Mouse (Mus musculus) cerebellum, adult 18-20 months (tissue): Measurements from ENCODE around the gene Chil1.

ENCODE experiments used
- DNase-seq, 2 experiments: peaks; one replicate each; pipeline ENCODE4 v3.0.0; 2021

The Chil1 gene

DNA sequence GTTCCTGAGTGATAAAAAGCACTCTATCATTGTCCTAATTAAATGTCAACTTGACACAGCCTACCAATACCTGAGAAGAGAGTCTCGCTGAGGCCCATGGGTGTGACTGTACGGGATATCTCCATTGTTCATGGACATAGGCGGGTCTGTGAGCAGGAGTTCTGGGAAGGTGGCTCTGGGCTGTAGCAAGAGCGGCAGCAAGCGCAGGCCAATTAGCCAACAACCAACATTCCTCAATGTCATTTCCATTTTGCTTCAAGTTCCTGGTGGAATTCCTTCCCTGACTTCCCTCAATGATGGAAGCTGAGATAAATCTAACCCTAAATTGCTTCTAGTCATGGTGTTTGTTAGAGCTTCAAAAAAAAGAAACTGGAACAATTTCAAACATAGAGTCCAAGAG lies 4.0 kb upstream of the Chil1 start:
- DNase-seq, result no peak

DNA sequence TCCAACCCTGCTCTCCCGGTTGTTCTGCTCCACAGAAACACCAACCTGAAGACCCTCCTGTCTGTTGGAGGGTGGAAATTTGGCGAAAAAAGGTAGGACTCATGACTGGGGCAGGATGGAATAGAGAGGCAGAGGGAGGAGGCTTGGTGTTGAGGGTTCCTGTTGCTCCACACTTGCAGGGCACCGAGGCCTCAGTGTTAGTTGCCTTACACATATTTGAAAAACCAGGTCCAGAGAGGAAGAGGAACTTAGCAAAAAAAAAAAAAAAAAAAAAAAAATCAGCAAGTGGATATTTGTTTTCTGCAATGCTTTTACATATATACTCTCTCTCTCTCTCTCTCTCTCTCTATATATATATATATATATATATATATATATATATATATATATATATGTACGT lies 2.1 kb downstream of the Chil1 start:
- no peak for DNase-seq

DNA sequence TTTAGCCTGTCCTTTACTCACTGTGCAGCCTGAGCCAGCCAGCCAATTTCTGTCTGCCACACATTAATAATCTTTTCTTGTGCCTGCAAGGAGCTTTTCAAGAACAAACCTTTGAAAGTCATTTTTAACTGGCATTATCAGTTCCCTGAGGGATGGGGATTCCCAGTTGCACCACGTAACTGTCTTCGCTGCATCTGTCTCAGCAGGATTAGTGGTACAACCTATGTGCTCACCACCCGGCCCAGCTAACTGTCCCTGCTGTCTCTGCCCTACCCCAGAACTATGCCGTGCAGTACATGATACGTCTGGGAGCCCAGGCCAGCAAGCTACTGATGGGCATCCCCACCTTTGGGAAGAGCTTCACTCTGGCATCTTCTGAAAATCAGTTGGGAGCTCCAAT lies 6.2 kb downstream of the Chil1 start:
- peak in 1 of 2 experiments; percentile 14 for DNase-seq

DNA sequence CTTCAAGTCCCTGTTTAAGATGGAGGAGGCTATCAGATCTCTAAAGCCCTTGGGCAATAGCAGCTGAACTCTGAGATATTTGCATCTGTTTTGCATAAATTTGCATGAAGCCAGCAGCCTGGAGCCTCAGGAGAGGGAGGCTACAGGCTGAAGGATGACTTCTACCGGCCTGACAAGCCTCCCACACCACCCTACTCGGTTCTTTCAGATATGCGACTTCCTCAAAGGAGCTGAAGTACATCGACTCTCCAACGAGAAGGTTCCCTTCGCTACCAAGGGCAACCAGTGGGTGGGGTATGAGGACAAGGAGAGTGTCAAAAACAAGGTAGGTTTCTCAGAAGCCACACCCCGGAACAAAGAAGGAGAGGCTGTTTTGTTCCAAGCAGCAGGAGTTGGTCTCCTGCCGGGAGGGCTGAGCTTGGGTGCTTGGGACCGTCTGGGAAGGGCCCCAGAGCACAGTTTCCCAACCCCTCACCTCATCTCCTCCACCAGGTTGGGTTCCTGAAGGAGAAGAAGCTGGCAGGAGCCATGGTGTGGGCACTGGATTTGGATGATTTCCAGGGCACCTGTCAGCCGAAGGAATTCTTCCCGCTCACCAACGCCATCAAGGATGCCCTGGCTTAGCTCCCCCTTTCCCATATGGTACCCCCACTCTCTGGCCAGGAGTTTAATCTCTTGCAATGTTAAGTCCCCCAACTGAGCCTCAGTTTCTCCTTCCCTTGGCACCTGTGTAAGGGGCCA lies 7.2 kb downstream of the Chil1 start:
- DNase-seq, result peak; percentile 40 to 45

DNA sequence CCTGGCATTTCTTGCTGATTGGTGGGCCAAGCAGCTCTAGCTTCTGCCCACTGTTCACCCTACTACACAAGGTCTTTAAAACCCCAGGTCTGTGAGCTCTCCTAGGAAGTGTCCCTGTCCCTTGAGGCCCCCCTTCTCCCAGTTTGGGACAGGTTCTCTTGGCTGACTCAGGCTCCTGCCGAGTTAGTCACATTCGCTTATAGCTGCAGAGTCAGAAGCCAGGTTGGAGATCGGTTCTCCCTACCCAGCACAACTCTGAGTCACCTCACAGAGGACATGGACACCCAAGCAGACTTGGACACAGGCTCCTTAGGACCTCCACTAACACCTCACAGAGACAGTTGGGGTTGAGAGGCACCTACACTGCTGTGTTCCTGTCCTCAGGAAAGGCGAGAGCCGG lies 9.2 kb downstream of the Chil1 start:
- DNase-seq, result peak in 1 of 2 experiments; percentile 17

DNA sequence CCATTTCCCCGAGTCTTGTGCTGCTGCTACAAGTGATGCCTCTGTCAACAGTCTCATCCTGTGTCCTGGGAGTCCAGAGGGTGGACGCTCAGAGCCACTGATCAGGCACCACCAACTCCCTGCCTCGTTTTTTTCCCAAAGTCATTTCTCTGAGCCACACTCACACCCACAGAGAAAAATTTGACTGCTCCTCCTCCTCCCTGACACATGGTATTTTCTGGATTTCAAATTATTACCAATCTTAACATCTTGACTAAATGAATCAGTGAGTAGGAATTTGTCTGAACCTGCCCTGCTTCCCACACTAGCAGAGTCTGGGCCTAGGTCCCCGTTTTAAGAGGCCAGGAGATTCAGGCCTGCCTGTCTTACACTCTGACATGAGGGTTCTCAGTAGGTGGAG lies 10.0 kb downstream of the Chil1 start:
- no peak for DNase-seq

DNA sequence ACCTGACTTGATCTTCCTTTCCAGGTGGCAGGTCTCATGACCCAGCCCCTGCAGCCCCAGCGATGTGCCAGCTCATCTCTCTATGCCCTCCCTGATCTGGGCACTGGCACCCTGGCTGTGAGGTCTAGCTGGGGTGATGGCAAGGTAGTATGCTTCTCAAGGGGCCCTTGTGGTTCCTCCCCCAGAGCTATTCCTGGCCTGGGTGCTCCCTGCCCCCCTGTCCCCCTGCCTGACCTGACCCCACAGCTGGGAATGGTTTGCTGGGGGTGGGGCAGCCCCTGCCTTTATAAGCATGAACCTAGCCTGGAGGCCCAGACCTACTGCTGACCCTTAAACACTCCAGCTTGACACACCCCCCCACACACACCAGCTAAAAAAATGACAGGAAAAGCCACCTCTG lies 11.2 kb downstream of the Chil1 start, which contains the start of gene Mybph:
Gene Mybph, plus strand, starts transcription at position 323 of the 400 bp plus-strand sequence.
- peak in 1 of 2 experiments; percentile 38 for DNase-seq

DNA sequence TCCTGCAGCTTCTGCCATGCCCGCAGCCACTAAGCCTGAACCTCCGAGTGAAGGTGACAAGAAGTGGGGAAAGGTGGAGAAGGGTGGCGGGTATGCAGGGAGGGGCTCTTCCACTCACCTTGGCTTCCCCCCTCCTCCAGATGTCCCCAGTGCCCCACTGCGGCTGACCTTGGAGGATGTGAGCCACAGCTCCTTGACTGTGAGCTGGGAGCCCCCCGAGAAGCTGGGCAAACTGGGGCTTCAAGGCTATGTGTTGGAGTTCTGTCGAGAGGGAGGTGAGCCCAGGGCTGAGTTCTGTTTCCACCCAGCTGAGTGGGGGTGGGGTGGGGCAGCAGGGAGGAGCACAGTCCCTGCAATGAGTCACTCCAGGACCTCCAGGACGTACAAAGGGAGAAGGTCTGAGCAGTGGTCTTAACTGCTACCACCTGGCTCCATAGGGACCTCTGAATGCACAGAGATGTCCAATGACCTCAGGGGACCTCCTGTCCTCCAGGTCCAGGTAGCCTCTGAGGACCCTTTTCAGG lies 11.8 kb downstream of the Chil1 start:
- DNase-seq, result peak in 1 of 2 experiments; percentile 36

DNA sequence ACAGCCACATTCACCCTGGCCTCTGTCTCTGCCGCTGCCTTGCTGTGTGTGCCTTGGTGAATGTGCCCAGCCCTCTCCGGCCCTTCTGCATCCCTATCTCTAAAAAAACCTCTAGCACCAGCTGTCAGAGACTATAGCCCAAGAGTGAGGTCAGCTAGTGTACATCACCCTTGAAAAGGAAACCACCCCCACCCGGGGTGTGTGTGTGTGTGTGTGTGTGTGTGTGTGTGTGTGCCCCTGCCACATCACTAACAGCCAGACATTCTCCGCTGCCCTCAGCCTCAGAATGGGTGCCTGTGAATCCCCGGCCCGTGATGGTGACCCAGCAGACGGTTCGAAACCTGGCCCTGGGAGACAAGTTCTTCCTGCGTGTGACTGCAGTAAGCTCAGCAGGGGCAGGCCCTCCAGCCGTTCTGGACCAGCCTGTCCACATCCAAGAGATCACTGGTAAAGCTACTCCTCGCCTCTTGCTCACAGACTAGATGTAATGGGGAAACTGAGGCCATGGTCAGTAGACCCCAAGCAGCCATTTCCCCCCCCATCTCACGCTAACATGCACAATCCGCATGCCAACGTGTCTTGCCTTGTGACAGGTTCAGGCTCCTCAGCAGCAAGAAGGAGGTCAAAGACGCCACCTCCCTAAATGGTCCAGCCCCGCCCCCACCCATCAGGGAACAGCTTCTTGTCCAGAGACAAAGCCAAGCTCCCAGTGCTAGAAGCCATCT lies 12.5 kb downstream of the Chil1 start:
- peak in 1 of 2 experiments; percentile 41 for DNase-seq

DNA sequence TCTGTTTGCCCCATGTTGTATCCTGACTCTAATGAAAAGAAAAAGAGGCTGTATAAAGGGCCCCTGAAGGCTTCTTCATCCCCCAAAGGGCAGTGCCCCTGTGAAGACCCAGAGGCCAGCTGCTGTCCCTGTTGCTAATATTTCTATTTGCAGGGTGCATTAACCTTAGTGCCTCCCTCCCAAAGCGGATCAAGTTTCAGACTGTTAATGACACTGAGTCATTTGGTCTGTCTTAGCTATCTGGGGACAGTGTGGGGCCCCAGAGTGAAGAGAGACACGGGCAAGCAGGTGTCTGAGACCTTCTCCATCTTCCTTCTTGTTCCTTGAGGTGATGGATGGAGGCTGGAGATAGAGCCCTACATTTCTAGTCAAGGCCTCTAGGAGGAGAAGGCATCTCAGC lies 13.1 kb downstream of the Chil1 start:
- DNase-seq, result no peak

DNA sequence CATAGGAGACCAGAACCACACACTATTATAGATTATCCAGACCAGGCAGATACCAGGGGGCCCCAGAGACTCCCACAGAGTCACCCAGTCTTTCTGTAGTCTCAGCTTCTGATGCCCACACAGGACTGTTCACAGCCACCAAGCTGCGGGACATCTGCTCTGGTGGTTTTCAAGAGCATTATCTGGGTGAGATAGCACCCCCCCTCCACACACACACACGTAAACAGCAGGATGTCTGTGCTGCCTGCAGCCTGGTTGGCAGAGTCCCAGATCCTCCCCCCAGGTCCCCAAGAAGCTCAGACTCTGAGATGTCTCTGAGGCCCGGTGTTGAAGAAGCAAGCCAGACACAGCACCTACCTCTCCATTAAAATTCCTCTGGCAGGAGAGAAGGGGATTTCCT lies 13.6 kb downstream of the Chil1 start:
- peak; percentile 47 to 64 for DNase-seq

DNA sequence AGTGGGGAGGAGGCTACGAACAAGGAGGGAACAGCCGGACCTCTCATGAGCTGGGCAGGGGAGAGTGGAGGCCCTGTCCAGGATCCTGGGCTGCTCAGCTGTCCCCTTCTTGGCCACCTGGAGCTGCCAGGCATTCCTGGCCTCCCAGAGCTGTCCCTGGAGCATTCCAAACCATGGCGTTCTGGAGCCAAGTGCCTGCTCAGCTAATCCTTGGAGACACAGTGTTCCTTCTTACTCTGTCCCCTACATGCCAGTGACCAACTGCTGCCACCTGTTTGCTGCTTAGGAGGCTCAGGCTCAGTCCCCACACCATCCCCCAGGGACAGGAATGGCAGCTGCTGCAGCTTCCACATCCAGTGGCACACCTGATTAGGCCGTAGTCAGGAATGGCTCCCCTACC lies 14.0 kb downstream of the Chil1 start:
- peak; percentile 77 to 78 for DNase-seq

DNA sequence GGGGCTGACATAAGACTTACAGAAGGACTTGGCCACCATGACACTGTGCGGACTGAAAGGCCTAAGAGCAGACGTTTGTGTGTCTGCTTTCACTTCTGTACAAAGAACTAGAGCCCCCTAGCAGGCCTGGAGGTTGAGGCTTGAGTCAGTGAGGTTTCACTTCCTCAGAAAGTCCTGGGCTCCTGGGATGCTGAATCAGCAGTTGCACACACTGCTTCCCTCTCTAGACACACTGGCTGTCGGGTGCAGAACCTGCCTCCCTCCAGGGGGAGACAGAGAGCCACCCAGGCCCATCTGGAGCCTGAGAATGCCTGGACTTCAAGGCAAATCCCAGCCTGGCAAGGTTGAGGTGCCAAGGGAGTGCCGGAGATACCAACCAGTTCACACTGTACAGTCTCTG lies 14.4 kb downstream of the Chil1 start:
- peak; percentile 74 to 81 for DNase-seq

DNA sequence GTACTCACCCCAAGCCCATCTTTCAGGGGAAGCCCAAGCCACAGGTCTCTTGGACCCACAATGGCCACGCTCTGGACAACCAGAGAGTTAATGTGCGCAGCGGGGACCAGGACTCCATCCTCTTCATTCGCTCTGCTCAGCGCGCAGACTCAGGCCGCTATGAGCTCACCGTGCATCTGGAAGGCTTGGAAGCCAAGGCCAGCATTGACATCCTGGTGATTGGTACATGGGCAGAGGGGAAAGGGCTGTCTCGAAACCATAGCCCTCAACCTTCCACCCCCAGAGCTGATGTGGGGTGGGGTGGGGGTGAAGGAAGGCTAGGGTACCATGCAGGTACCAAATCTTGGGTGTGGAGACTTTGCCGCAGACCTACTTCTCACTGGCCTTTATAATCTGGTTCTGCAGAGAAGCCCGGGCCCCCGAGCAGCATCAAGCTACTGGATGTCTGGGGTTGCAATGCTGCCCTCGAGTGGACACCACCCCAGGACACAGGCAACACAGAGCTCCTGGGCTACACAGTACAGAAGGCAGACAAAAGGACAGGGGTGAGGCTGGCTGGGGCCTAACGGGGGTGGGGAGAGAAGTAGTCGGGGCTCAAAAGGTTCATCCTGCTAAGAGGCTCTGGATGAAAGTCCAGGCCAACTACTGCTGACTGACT lies 15.5 kb downstream of the Chil1 start:
- peak in 1 of 2 experiments; percentile 42 for DNase-seq

DNA sequence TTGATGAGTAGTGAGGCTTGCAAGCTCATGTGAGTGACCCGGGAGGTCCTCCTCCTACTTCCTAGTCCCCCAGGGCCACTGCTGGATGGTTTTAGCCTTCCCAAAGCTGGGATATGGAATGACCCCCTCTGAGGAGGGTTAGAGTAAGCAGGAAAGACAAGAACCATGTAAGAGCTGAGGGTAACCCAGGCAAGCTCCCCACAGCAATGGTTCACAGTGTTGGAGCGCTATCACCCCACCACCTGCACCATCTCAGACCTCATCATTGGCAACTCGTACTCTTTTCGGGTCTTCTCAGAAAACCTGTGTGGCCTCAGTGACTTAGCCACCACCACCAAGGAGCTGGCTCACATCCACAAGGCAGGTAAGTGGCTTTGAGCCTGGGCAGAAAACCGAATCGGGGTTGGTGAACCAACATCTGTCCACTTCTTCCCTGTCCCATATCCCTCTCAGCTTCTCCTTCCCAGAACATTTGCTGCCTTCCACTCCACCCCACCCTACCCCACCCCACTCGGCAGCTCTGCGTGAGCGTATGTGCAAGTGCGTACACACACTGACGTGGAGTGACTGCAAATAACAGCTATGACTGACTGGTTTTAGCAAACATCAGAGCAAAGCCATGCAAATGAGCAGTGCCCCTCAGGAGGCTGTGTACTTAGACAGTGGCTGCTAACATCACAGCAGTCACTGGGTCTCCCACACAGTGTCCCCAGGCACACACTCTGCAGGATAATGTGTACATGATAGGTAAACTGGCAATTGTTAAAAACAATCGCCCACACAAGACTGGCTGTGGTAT lies 16.4 kb downstream of the Chil1 start:
- DNase-seq, result peak in 1 of 2 experiments; percentile 22

DNA sequence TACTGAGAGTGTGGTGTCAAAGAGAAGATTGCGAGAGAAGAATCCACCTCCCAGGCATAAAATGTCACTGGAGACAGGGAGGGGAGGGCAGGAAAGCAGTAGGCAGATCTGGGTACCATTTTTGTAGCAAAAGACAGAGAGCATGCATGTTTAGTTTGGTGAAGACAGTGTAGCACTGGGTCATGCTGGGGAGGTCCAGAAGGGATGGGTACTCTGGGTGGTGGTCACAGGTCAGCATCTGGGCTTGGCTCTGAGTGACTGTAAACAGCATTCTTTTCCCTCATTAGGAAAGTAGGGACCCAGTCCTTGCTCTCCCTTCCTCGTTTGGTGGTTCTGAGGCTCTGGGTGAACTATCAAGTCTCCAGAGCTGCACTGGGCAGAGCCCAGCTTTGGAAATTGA lies 18.5 kb downstream of the Chil1 start:
- no peak for DNase-seq

DNA sequence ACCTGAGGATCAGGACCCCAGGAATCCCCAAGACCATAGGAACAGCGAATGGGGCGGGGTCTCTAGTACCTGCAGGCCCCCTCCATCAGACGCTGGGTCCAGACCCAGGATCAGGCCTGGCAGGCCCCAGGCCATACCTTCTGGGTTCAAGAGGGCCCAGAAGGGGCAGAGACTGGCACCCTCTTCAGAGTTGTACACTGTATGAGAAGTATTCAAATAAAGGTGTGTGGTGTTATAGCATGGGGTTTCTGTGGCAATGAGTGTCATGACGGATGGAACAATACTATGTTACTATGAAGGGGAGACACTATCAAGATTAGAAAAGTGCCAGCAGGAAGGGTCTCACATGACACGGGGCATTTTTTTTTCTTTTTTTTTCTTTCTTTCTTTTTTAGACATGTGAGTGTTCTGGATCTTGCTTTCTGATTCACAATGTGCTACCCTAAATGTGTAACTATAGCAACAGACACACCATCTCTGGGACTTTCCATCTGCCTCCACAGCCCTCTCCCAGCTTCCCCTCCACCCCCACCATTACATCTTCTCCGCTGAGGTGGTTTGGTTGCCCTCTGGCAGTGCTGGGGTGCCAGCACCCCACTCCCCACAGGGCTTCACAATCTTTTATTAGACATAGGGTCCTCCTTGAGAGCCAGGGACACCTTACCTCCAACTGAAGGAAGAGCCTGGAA lies 19.2 kb downstream of the Chil1 start:
- DNase-seq, result no peak

DNA sequence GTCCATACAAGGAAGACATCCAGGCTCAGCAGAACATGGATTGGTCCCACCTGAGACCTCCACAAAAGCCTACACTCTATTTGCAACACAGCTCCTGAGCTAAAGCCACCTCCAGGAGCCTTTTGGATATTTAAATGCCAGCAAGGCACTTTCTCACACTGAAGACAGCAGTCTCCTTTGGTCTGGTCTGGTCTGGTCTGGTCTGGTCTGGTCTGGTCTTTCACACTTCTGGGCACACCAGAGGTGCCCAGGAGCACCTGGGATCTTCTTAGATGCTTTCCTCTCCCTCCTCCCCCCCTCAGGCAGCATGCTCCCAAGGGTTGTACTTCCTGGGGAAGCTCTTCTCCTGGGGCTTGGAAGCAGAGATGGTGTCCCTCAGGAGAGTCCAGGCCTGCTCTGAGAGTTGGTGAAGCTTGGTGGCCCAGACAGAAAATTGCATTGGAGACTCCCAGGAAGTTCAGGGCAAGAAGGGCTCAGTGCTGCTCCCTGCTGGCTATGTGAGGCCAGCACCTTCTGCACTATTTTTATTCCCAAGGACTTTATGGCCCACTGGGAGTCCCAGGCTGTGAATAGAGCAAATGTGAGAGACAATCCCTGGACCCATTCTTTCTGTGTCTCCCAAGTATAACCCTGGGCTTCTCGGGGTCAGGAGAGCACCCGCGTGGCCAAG lies 19.9 kb downstream of the Chil1 start:
- peak; percentile 55 to 75 for DNase-seq

DNA sequence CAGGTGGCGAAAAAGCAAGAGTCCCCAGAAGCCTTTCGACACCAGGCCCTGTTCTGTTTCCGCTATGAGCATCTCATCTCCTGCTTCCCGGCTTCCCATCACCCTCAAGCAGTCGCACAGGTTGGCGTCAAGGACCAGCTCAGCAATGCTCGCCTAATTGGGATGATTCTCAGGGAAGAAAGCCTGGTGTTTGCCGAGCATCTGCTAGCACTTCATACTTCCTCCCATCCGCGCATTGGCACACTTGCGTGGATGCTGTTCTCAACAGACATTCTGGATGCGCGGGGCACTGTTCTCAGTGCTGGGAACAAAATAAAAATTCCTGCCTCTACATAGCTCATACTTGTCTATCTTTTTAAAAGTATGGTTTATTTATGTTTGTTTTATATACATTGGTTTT lies 22.3 kb downstream of the Chil1 start:
- no peak for DNase-seq

DNA sequence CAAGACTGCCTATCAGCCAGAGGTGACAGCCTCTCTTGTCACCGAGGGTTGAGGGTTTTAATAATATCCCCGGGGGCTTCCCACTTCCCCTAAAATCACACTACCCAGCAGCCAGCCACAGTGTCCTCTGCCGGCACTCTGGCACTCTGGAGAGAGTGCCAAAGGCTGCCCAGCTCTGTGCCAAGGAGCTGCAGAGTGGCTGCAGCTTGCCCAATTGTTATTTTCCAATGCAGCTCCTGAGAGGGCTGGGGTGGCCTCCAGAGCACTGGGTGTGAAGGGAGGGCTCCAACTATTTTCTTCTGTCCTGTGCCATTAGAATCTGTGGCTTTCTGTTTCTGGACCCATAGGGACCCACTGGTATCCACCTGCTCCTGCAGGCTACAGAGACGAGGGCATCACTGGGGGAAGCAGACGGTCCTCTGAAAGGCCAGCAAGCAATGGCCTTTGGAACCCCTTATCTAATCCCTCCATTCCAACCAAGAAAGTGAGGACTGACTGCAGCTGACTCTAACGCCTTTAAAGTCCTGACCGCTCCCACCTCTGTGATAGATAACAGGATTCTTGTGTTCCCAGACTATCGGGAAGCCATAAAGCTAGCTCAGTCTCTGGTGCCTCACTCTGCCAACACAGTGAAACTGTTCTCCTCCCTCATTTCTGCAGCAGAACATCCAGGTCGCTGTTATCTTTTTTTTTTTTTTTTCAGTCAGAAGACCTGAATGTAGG lies 23.5 kb downstream of the Chil1 start:
- peak; percentile 81 to 86 for DNase-seq

DNA sequence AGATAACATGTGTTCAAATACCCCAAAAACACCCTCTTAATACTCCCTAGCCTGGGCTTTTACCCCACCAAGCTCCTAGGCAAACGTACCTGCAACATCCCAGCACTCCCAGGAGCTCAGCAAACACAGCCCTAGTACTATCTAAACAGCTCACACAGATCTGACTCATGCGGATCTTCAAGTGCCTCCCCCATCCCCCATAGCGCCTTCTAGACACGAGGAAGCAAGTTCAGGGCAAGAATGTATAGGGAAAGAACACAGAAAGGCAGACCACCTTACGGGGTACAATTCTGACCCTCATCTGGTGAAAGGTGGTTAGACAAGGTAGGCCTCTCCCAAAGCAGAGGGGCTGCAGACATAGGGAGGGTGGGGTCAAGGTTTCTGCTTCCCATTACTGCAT lies 24.1 kb downstream of the Chil1 start:
- no peak for DNase-seq
